Mouse (Mus musculus): ENCODE measurements around the gene Il18.
"Not testable (repeated sequence)": the region's sequence is repeated elsewhere in the genome, so short reads cannot be mapped to it uniquely, and the experiment has no call there.

Il18 gene

GRCm38 (mm10) chr9:50612115-50612514 lies 57.5 kb downstream of the Il18 start:
- no peak for DNase-seq

GRCm38 (mm10) chr9:50616161-50616560 lies 61.5 kb downstream of the Il18 start:
- DNase-seq: no peak

DNA sequence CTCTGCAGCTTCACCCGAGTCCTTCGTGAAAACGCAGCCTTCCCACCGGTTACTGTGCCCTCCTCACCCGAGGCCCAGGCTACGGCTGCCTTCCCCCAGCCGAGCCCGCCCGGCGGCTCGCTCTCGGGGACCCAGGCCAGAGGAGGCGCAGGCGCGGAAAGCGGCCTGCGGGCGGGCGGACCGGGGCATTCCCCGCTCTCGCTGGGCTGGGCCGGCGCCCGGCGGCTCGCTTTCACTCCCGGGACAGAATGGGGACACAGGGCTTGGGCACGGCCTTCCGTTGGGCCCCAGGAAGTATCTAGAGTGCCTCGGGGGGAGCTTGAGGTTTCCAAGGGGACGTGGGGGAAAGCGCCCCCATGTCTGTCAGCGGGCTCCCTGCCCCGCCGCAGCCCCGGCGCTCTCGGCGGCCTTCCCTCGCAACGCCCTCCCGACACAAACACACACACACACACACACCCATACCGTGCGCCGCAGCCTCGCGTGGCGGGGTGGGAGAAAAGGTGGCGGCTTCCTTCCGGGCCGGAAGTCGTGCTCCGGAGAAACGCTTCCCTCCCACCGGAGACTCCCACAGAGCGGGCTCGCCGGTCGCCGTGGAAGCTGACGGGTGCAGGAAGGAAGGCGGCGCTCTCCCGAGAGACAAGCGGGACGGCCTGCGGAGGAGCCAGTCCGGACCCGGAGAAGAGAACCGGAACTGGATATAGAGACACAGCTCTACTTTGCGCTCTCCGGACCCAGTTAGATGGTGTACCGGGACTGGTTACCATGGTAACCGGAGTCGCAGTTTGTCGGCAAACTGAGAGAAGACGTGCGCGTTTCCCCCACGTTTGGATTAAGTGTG lies 62.4 kb downstream of the Il18 start, which contains the start of the genes Pih1d2 and Nkapd1:
Pih1d2 (plus strand) TSS at position 556 of the 838 bp plus-strand sequence.
Nkapd1 (minus strand) TSS at position 699 of the 838 bp plus-strand sequence.
- DNase-seq: peak; percentile 94

- DNase-seq: no peak
Observed at GRCm38 (mm10) chr9:50617794-50618330, 63.2 kb downstream of the Il18 start.

DNA sequence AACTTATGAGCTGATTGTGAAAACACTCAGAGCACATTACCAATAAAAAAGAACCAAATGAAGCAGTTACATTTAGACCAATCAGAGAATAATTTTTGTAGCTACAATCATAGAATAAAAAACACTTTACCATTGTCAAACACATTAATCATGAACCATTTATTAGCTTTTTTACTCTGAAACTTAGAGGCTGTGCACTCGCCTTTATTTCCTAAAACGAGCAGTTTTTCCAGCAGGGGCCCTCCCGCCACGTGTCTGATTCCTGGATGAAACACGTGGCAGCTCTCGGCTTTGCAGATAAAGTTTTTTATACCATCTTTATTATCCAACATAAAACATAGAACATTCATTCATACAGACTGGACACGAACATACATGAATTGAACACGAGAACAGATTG lies 76.3 kb downstream of the Il18 start:
- DNase-seq: not testable (repeated sequence)

All from B cell, adult 2 months (primary cell).